Mouse (Mus musculus) embryonic fibroblast, embryonic 13.5 days (primary cell): ENCODE data around the gene Ccl20. TPM values are rescaled to one million over a fixed set of nuclear protein-coding genes. Genes with fewer than 3 reads are reported as not detected.
A peak's percentile ranks its signal among the peaks of the same experiment; 100 is the strongest.

ENCODE experiments used
- H3K27ac ChIP-seq: 2 replicates; pipeline ENCODE4 v1.5.1; 2012; ENCODE audit warnings: low read length, control low read depth, inconsistent platforms; ENCODE audit not compliant: insufficient read depth
- H3K4me1 ChIP-seq: 2 replicates; pipeline ENCODE4 v1.6.1; 2011; ENCODE audit warnings: low read length; ENCODE audit not compliant: control insufficient read depth, insufficient read depth
- H3K4me3 ChIP-seq: 2 replicates; pipeline ENCODE4 v1.5.1; 2011; ENCODE audit warnings: mild to moderate bottlenecking, control low read depth, low read length; ENCODE audit not compliant: insufficient read depth
- CTCF ChIP-seq: IDR thresholded peaks from 2 replicates; pipeline ENCODE4 v1.5.1; 2011; ENCODE audit warnings: mild to moderate bottlenecking, control low read depth, low read length, moderate library complexity, borderline replicate concordance; ENCODE audit not compliant: insufficient read depth
- POLR2A ChIP-seq: IDR thresholded peaks from 2 replicates; pipeline ENCODE4 v1.6.1; 2011; ENCODE audit warnings: low read depth, mild to moderate bottlenecking, control low read depth, low read length, moderate library complexity
- polyA plus RNA-seq: library from polyadenylated mRNA; stranded (reverse); fragments of >200 nt; gene quantifications from 2 replicates; pipeline ENCODE4 v1.2.4, GENCODE M21; 2011; ENCODE audit warnings: low read depth; ENCODE audit not compliant: missing spikeins, insufficient read length

Gene Ccl20
- polyA plus RNA-seq, 1 experiment = 12.2 TPM

DNA sequence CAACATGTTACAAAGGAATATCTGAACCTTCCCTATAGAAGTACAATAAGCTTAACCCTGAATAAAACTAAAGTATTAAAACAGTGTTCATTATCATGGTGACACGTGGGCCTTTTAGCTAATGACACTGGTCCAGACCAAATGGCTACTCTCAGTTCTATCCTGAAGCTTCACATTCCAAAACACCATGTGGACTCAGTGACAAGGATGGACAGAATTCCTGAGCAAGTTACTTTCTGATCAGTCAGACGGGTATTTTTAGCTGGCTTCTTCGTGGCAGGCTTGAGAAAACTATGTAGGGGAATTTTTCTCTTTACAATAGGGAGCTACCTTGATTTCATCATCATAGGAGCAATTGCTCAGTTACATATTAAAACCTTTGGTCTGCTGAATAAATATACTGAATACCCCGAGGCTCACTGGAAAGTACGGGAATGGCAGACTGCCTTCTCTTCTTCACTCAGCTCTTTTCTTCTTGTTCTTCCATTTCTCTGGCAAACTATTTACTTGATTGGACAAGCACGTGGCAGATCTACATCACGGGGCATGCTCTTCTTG is 16.9 kb upstream of the Ccl20 start:
- H3K4me3 ChIP-seq = no peak overlapping the region
- H3K27ac ChIP-seq = peak overlapping the region; percentile 92
- TF ChIP-seq POLR2A (no peak), CTCF (no peak)
- peaks cover 18% of the 10 kb centered on the region for H3K4me1 ChIP-seq

DNA sequence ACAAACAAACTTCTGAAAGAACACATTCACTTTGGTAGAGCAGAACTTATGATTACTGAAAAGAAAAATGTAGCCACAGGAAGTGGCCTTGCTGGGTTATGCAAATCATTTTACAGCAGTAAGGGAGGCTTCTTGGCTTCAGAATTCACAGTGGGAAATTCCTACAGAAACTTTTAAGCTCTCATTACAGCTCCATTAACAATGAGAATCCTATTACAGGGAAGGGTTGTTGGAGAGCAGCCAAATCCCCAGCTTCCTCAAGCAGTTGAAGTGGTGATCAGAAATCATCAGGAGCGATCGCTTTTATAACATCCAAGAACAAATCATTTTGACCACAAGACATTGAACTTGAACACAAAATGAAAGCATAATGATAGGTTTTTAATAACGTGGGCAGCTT is 14.7 kb upstream of the Ccl20 start:
- Histone ChIP-seq H3K4me1 (peaks cover 12% of the 10 kb centered on the region), H3K27ac (peak overlapping the region; percentile 99), H3K4me3 (no peak overlapping the region)
- TF ChIP-seq CTCF (no peak), POLR2A (no peak)

DNA sequence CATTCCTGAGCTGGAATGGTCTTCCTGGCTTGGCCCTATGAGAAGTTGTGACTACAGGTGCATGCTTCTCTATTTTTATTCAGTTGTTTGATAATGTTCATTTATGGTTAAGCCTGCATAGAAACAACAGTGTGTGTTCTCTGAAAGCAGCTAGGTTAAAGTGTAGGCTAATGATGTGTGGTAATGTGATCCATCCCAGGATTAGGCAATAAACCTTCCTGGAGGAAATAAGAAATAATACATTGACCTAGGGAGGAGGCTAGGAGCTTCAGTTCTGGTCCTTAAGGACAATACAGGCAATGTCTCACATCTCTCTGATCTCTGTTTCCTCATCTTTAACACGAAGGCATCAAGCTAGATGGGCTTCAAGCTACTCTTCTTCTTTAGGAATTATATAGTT is 11.1 kb upstream of the Ccl20 start:
- TF ChIP-seq CTCF (no peak), POLR2A (no peak)
- H3K27ac ChIP-seq = no peak overlapping the region
- peaks cover 4% of the 10 kb centered on the region for H3K4me1 ChIP-seq
- H3K4me3 ChIP-seq = no peak overlapping the region

DNA sequence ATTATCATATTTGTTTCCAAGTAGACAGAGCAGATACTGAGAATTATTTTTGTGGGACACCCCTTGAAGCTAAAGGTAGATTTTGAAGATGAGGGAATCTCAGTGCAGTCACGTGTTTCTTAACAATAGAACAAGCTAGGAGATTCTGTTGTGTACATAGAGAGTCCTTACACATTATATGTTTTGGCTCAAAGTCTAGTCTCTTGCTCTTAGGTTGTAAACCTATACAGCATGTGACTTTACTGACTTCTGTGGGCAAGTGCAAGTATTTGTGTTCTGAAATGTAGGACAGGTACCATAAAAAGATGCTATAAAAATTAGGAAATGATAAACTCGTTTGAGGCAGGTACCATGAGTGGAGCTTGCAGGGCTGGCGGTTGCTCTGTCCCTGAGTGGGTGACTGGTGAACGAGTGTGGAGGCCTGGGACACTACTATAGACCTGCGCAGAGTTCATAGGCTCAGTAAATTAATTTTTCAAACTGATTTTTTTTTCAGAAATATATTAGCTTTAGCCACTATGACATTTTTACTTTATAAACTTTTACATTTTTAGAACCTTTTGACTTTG is 9.1 kb upstream of the Ccl20 start:
- TF ChIP-seq CTCF = no peak
- no peak for TF ChIP-seq POLR2A
- Histone ChIP-seq H3K4me1 (peaks cover 3% of the 10 kb centered on the region; the same call in 1 of the 2 replicates), H3K4me3 (no peak overlapping the region), H3K27ac (no peak overlapping the region)

DNA sequence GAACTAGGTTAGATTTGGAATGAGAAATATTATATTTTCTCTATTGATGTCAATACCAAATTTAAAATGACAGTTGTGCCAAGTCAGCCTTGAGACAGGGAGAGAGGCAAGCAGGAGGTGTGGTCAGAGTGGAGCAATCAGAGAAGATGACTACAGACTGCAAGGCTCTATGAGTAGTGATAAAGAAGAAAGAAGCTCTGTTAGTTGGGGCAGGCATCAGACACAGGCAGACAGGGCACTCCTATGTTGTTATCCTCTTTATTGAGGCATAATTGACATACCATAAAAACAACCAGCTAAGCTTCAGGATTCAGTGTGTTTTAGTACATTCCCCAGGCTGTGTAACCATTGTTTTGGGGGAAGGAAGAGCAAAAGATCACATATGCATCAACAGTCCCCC is 5.6 kb upstream of the Ccl20 start:
- no peak overlapping the region for H3K4me3 ChIP-seq
- no peak for TF ChIP-seq POLR2A
- TF ChIP-seq CTCF = no peak
- H3K4me1 ChIP-seq = peaks cover 2% of the 10 kb centered on the region; the same call in 1 of the 2 replicates

DNA sequence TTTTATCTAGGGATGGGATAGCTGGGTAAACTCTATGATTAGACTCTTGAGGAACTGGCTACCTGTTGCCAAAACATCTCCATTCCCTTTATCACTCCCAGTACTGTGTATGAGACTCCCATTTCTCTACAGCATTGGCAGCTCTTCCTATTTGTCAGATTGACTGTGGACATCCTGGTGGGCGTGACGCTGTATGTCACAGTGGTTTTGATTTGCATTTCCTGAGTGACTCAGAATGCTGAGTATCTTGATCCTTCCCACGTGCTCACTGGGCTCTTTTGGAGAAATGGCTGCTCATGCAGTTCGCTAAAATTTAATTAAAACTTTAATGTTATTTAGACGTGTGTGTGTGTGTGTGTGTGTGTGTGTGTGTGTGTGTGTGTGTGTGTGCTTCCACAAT is 4.8 kb upstream of the Ccl20 start:
- H3K4me3 ChIP-seq = no peak overlapping the region
- no peak for TF ChIP-seq CTCF
- TF ChIP-seq POLR2A = no peak
- H3K27ac ChIP-seq = no peak overlapping the region
- peaks cover 2% of the 10 kb centered on the region; the same call in 1 of the 2 replicates for H3K4me1 ChIP-seq

More for the DNA sequence above, 5.6 kb upstream of the Ccl20 start:
- no peak overlapping the region for H3K27ac ChIP-seq

DNA sequence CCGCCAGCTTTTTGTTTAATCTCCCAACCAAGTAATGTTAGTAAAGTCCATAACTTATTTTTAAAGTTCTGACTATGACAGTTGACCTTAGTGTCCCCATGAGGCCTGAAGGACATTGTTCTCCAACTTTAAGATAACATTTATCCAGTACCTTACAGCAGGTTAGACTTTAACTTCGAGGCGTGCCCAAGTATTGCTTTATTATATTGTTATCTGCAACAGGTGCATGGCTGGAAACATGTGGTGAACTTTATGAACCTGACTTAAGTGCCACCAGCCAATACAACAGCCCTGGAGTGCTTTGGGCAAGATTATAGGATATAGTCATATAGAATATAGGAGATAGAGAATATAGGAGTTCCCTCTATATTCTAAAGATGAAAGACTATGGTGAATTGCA is 651 bp downstream of the Ccl20 start:
- Histone ChIP-seq H3K27ac (no peak overlapping the region), H3K4me3 (no peak overlapping the region), H3K4me1 (peaks cover 6% of the 10 kb centered on the region)
- TF ChIP-seq CTCF (no peak), POLR2A (no peak)

DNA sequence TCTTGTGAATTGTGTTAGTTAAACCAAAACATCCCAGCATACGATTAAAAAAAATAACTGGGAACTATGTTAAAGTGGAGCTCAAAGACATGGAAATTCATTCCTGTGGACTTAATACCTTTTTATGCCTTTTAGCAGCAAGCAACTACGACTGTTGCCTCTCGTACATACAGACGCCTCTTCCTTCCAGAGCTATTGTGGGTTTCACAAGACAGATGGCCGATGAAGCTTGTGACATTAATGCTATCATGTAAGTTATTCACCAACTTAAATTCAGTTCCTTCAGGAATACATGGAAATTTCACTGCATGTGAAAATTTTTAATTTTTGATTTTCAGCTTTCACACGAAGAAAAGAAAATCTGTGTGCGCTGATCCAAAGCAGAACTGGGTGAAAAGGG is 1.1 kb downstream of the Ccl20 start:
- TF ChIP-seq POLR2A = no peak
- TF ChIP-seq CTCF = no peak
- H3K27ac ChIP-seq = no peak overlapping the region
- peaks cover 6% of the 10 kb centered on the region for H3K4me1 ChIP-seq
- no peak overlapping the region for H3K4me3 ChIP-seq

DNA sequence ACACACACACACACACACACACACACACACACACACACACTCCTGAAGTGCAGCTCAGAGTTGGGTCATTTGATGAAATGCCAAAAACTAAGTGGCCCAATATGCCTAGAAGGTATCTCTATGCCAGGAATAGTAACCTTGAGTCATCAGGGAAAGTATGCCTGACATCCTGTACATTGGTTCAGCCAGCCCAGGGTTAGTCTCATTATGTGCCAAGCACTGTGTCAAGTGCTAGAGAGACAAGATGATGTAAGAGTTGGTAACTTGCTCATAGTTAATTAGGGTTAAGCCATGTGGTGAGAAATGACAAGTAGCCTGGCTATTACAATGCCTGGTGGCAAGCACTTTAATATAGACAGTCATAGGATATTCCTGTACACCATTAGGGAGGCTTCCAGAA is 3.3 kb downstream of the Ccl20 start:
- H3K4me1 ChIP-seq = peaks cover 6% of the 10 kb centered on the region
- no peak overlapping the region for H3K4me3 ChIP-seq
- peak overlapping the region; percentile 93 for H3K27ac ChIP-seq
- no peak for TF ChIP-seq CTCF
- no peak for TF ChIP-seq POLR2A

DNA sequence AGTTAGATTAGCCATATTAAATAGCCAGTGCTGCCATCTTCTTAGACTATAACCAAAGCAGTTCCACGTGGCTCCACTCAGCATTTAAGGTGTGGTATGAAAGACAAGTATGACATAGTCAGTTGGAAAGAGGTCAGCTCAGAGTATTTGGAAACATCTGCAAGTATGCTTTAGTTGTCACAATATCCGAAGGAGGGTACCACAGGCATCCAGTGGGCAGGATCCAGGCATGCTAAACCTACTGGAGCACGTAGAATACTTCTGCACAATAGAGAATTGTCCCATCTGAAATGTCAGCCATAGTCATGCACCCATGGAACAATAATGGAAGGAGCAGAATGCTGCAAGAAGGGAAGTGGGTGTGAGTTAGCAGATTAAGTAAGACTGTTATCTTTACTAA is 3.7 kb downstream of the Ccl20 start:
- TF ChIP-seq POLR2A = no peak
- TF ChIP-seq CTCF = no peak
- H3K4me1 ChIP-seq = peaks cover 6% of the 10 kb centered on the region
- H3K27ac ChIP-seq = peak overlapping the region; percentile 93
- no peak overlapping the region for H3K4me3 ChIP-seq
